Mouse (Mus musculus) hindbrain, embryonic 15.5 days (tissue): ENCODE data around the gene Mbnl2. TPM values are rescaled to one million over a fixed set of nuclear protein-coding genes. Genes with fewer than 3 reads are reported as not detected.

Source experiments
- ATAC-seq: fragments of 200-750 bp; cut with Nextera tagmentation; 2 replicates; pipeline ENCODE4 v1.8.0; 2017; ENCODE audit warnings: low read depth, moderate number of reproducible peaks, moderate TSS enrichment; ENCODE audit not compliant: low FRiP score
- H3K27ac ChIP-seq: fragments of 300-500 bp; sonication (generic); replicated peaks from 2 replicates; pipeline ENCODE4 v1.5.1; 2015; ENCODE audit warnings: mild to moderate bottlenecking, inconsistent platforms
- H3K27me3 ChIP-seq: fragments of 300-500 bp; sonication (generic); 2 replicates; pipeline ENCODE4 v1.6.1; 2015; ENCODE audit warnings: control low read depth, inconsistent platforms
- H3K36me3 ChIP-seq: fragments of 300-500 bp; sonication (generic); 2 replicates; pipeline ENCODE4 v1.6.1; 2015; ENCODE audit warnings: control low read depth, inconsistent platforms
- H3K4me1 ChIP-seq: fragments of 300-500 bp; sonication (generic); replicated peaks from 2 replicates; pipeline ENCODE4 v1.6.1; 2015; ENCODE audit warnings: control low read depth, inconsistent platforms
- H3K4me2 ChIP-seq: fragments of 300-500 bp; sonication (generic); 2 replicates; pipeline ENCODE4 v1.6.1; 2015; ENCODE audit warnings: moderate library complexity, mild to moderate bottlenecking, inconsistent platforms
- H3K4me3 ChIP-seq: fragments of 300-500 bp; sonication (generic); 2 replicates; pipeline ENCODE4 v1.5.1; 2015; ENCODE audit warnings: mild to moderate bottlenecking, inconsistent platforms
- H3K9ac ChIP-seq: fragments of 300-500 bp; sonication (generic); 2 replicates; pipeline ENCODE4 v1.6.1; 2015; ENCODE audit warnings: inconsistent platforms
- H3K9me3 ChIP-seq: fragments of 300-500 bp; sonication (generic); 2 replicates; pipeline ENCODE4 v1.6.1; 2016; ENCODE audit warnings: control low read depth, inconsistent platforms
- WGBS: fragments of 180-500 bp; shearing (Covaris S2); methylation state at CpG from one replicate; pipeline ENCODE4 v1.1.7; 2015; 5-methylcytosine and 5-hydroxymethylcytosine counted together
- polyA plus RNA-seq: library from polyadenylated mRNA; unstranded; fragments of >200 nt; fragmentation: Nextera tagmentation; extraction: Ambion mirVana; gene quantifications from 2 replicates; pipeline ENCODE4 v1.2.1, GENCODE M21; 2015

The Mbnl2 gene
- polyA plus RNA-seq, 1 experiment from 2014 or later, result 25.5 TPM

GRCm38 (mm10) chr14:120261606-120262005, 13.9 kb upstream of the Mbnl2 start:
- H3K9ac ChIP-seq, result no peak overlapping the region
- no peaks in the 10 kb centered on the region for H3K36me3 ChIP-seq
- no peak overlapping the region for H3K27ac ChIP-seq
- no peaks in the 10 kb centered on the region for H3K4me1 ChIP-seq
- 90% methylated on average over 11 of the region's 11 CpGs for WGBS
- ATAC-seq, result no peak
- H3K9me3 ChIP-seq, result no peaks in the 10 kb centered on the region
- no peaks in the 10 kb centered on the region for H3K27me3 ChIP-seq
- no peak overlapping the region for H3K4me3 ChIP-seq
- no peak overlapping the region for H3K4me2 ChIP-seq

GRCm38 (mm10) chr14:120262660-120263379, 12.6 kb upstream of the Mbnl2 start:
- ATAC-seq, result no peak
- no peak overlapping the region for H3K27ac ChIP-seq
- no peaks in the 10 kb centered on the region for H3K9me3 ChIP-seq
- no peaks in the 10 kb centered on the region for H3K4me1 ChIP-seq
- H3K4me3 ChIP-seq, result no peak overlapping the region
- H3K27me3 ChIP-seq, result no peaks in the 10 kb centered on the region
- 90% methylated on average over 14 of the region's 14 CpGs for WGBS
- no peaks in the 10 kb centered on the region for H3K36me3 ChIP-seq
- H3K9ac ChIP-seq, result no peak overlapping the region
- H3K4me2 ChIP-seq, result no peak overlapping the region

GRCm38 (mm10) chr14:120263380-120264135, 11.9 kb upstream of the Mbnl2 start:
- Histone ChIP-seq H3K36me3 (no peaks in the 10 kb centered on the region), H3K27ac (no peak overlapping the region), H3K27me3 (no peaks in the 10 kb centered on the region), H3K4me2 (no peak overlapping the region), H3K9ac (no peak overlapping the region), H3K4me3 (no peak overlapping the region), H3K9me3 (no peaks in the 10 kb centered on the region), H3K4me1 (no peaks in the 10 kb centered on the region)
- WGBS, result 80% methylated on average over 11 of the region's 11 CpGs
- no peak for ATAC-seq

GRCm38 (mm10) chr14:120265886-120266285, 9.6 kb upstream of the Mbnl2 start:
- no peak overlapping the region for H3K4me3 ChIP-seq
- no peak for ATAC-seq
- H3K27me3 ChIP-seq, result no peaks in the 10 kb centered on the region
- H3K4me1 ChIP-seq, result no peaks in the 10 kb centered on the region
- no peaks in the 10 kb centered on the region for H3K36me3 ChIP-seq
- H3K4me2 ChIP-seq, result no peak overlapping the region
- H3K9me3 ChIP-seq, result no peaks in the 10 kb centered on the region
- H3K27ac ChIP-seq, result no peak overlapping the region
- H3K9ac ChIP-seq, result no peak overlapping the region

- no peak overlapping the region for H3K9ac ChIP-seq
- H3K27me3 ChIP-seq, result no peaks in the 10 kb centered on the region
- no peaks in the 10 kb centered on the region for H3K9me3 ChIP-seq
- H3K36me3 ChIP-seq, result no peaks in the 10 kb centered on the region
- H3K4me1 ChIP-seq, result no peaks in the 10 kb centered on the region
- H3K4me3 ChIP-seq, result no peak overlapping the region
- no peak overlapping the region for H3K27ac ChIP-seq
- 97% methylated on average over 4 of the region's 4 CpGs for WGBS
- ATAC-seq, result no peak
- no peak overlapping the region for H3K4me2 ChIP-seq
These were observed 8.3 kb upstream of the Mbnl2 start for GRCm38 (mm10) chr14:120267130-120267529.

- Histone ChIP-seq H3K9me3 (no peaks in the 10 kb centered on the region), H3K4me2 (no peak overlapping the region), H3K9ac (no peak overlapping the region), H3K27me3 (no peaks in the 10 kb centered on the region), H3K27ac (no peak overlapping the region), H3K36me3 (no peaks in the 10 kb centered on the region), H3K4me3 (no peak overlapping the region), H3K4me1 (peaks cover 6% of the 10 kb centered on the region)
- 88% methylated on average over 3 of the region's 3 CpGs for WGBS
- ATAC-seq, result no peak
These were observed 5.4 kb upstream of the Mbnl2 start for GRCm38 (mm10) chr14:120270031-120270430.

GRCm38 (mm10) chr14:120270633-120271032, 4.8 kb upstream of the Mbnl2 start:
- ATAC-seq, result no peak

GRCm38 (mm10) chr14:120271096-120271495, 4.4 kb upstream of the Mbnl2 start:
- 81% methylated on average over 8 of the region's 8 CpGs for WGBS
- H3K27ac ChIP-seq, result no peak overlapping the region
- H3K4me2 ChIP-seq, result no peak overlapping the region
- no peak overlapping the region for H3K9ac ChIP-seq
- no peaks in the 10 kb centered on the region for H3K36me3 ChIP-seq
- peaks cover 7% of the 10 kb centered on the region for H3K4me1 ChIP-seq
- no peak for ATAC-seq
- H3K27me3 ChIP-seq, result no peaks in the 10 kb centered on the region
- H3K9me3 ChIP-seq, result no peaks in the 10 kb centered on the region
- no peak overlapping the region for H3K4me3 ChIP-seq

More at GRCm38 (mm10) chr14:120270633-120271032, 4.8 kb upstream of the Mbnl2 start:
- no peak overlapping the region for H3K27ac ChIP-seq
- H3K27me3 ChIP-seq, result no peaks in the 10 kb centered on the region
- no peak overlapping the region for H3K9ac ChIP-seq
- no peak overlapping the region for H3K4me3 ChIP-seq
- no peaks in the 10 kb centered on the region for H3K9me3 ChIP-seq
- no peak overlapping the region for H3K4me2 ChIP-seq
- H3K36me3 ChIP-seq, result no peaks in the 10 kb centered on the region
- 86% methylated on average over 4 of the region's 4 CpGs for WGBS
- H3K4me1 ChIP-seq, result peaks cover 7% of the 10 kb centered on the region

- Histone ChIP-seq H3K9me3 (no peaks in the 10 kb centered on the region), H3K4me3 (no peak overlapping the region), H3K27me3 (no peaks in the 10 kb centered on the region), H3K4me1 (peaks cover 32% of the 10 kb centered on the region), H3K27ac (no peak overlapping the region), H3K4me2 (no peak overlapping the region), H3K36me3 (no peaks in the 10 kb centered on the region), H3K9ac (no peak overlapping the region)
- 67% methylated on average over 5 of the region's 5 CpGs for WGBS
- no peak for ATAC-seq
These were observed 1.7 kb upstream of the Mbnl2 start for GRCm38 (mm10) chr14:120273766-120274165.

- Histone ChIP-seq H3K27ac (peak overlapping the region; percentile 92), H3K4me2 (peak overlapping the region; percentile 63), H3K9me3 (no peaks in the 10 kb centered on the region), H3K4me3 (peak overlapping the region; percentile 75), H3K4me1 (peaks cover 40% of the 10 kb centered on the region), H3K36me3 (no peaks in the 10 kb centered on the region), H3K27me3 (no peaks in the 10 kb centered on the region), H3K9ac (peak overlapping the region; percentile 37; the same call in 1 of the 2 replicates)
- 50% methylated on average over 5 of the region's 5 CpGs for WGBS
- ATAC-seq, result no peak
These were observed 723 bp upstream of the Mbnl2 start for GRCm38 (mm10) chr14:120274746-120275145.

GRCm38 (mm10) chr14:120276343-120277080, 1.0 kb downstream of the Mbnl2 start:
- Histone ChIP-seq H3K9me3 (no peaks in the 10 kb centered on the region), H3K27ac (peak overlapping the region; percentile 44), H3K4me2 (peak overlapping the region; percentile 63), H3K4me3 (peak overlapping the region; percentile 75), H3K4me1 (peaks cover 48% of the 10 kb centered on the region), H3K27me3 (no peaks in the 10 kb centered on the region), H3K9ac (peak overlapping the region; percentile 28), H3K36me3 (no peaks in the 10 kb centered on the region)
- 17% methylated on average over 10 of the region's 10 CpGs for WGBS
- ATAC-seq, result no peak

GRCm38 (mm10) chr14:120277081-120277656, 1.7 kb downstream of the Mbnl2 start:
- peak overlapping the region; percentile 75 for H3K4me3 ChIP-seq
- WGBS, result 30% methylated on average over 10 of the region's 10 CpGs
- no peak for ATAC-seq
- H3K9me3 ChIP-seq, result no peaks in the 10 kb centered on the region
- no peaks in the 10 kb centered on the region for H3K27me3 ChIP-seq
- H3K36me3 ChIP-seq, result no peaks in the 10 kb centered on the region
- H3K27ac ChIP-seq, result peak overlapping the region; percentile 44
- peak overlapping the region; percentile 63 for H3K4me2 ChIP-seq
- peaks cover 48% of the 10 kb centered on the region for H3K4me1 ChIP-seq
- H3K9ac ChIP-seq, result peak overlapping the region; percentile 28
